Mouse (Mus musculus) lung, postnatal 14 days (tissue): Measurements from ENCODE around the gene Vtn.
A peak's percentile ranks its signal among the peaks of the same experiment; 100 is the strongest.
"Not testable (repeated sequence)": the region's sequence is repeated elsewhere in the genome, so short reads cannot be mapped to it uniquely, and the experiment has no call there.

Experiments
- DNase-seq: peaks from one replicate; pipeline ENCODE4 v3.0.0; 2021

Gene Vtn

GRCm38 (mm10) chr11:78499543-78499942 lies 652 bp downstream of the Vtn start:
- DNase-seq, result no peak

DNA sequence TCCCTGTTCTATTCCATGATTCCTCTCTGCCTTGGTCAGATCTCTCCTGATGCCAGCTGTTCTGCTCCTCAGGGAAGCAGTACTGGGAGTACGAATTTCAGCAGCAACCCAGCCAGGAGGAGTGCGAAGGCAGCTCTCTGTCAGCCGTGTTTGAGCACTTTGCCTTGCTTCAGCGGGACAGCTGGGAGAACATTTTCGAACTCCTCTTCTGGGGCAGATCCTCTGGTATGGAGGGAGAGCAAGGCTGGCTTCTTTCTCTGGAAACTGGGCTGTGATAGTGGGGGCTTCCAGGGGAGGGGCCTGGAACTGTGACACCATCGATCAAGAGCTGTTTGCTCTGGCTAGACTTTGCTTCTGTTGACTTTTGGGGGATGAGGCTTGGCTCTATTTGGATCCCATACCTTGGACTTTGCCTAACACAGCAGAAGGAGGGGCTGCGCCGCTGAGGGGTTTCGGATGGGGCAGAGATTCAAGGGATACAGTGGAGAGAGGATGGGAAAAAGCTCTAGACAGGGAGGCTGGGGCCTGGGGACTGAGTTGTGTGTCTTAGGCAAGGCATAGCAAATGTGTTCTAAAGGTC lies 1.8 kb downstream of the Vtn start:
- no peak for DNase-seq

- DNase-seq, result no peak
Measured at GRCm38 (mm10) chr11:78501529-78501928, 2.6 kb downstream of the Vtn start.

GRCm38 (mm10) chr11:78502909-78503650 lies 4.2 kb downstream of the Vtn start, which contains the start of gene Sebox:
Sebox (plus strand) TSS chr11:78503447.
- no peak for DNase-seq

- DNase-seq, result no peak
Measured at GRCm38 (mm10) chr11:78505430-78505829, 6.5 kb downstream of the Vtn start.

DNA sequence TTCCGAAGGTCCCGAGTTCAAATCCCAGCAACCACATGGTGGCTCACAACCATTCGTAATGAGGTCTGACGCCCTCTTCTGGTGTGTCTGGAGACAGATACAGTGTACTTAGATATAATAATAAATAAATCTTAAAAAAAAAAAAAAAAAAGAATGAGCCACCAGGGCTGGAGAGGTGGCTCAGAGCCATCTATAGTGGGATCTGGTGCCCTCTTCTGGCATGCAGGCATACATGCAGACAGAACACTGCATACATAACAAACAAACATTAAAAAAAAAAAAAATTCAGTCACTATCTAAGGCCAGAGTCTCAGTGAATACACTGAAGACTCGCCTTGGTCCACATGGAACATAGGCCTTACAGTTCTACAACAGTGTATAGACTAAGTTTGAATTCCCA lies 10.3 kb downstream of the Vtn start:
- DNase-seq, result no peak

- DNase-seq, result peak; percentile 90
Measured at GRCm38 (mm10) chr11:78512025-78512957, 13.4 kb downstream of the Vtn start, which contains the start of the genes Tmem199 and Poldip2. Tmem199 (minus strand) TSS chr11:78512172. Poldip2 (plus strand) TSS chr11:78512193.

GRCm38 (mm10) chr11:78513106-78513790 lies 14.4 kb downstream of the Vtn start:
- no peak for DNase-seq

- DNase-seq, result no peak
Measured at GRCm38 (mm10) chr11:78515549-78516325, 16.8 kb downstream of the Vtn start.

DNA sequence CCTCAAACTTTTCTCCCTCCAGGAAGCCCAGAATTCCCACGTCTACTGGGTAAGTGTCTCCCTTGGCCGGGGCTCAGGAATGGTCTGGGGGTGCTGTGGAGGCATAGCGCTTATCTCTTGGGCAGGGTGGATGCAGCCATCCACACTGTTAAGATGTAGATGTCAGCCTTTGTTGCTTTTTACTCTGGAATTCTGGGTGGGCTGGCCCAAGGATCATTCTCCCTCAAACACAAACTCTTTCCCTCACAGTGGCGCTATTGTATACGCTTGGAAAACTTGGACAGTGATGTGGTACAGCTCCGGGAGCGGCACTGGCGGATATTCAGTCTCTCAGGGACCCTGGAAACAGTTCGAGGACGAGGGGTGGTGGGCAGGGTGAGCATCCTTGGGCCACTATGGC lies 20.0 kb downstream of the Vtn start:
- DNase-seq, result no peak

DNA sequence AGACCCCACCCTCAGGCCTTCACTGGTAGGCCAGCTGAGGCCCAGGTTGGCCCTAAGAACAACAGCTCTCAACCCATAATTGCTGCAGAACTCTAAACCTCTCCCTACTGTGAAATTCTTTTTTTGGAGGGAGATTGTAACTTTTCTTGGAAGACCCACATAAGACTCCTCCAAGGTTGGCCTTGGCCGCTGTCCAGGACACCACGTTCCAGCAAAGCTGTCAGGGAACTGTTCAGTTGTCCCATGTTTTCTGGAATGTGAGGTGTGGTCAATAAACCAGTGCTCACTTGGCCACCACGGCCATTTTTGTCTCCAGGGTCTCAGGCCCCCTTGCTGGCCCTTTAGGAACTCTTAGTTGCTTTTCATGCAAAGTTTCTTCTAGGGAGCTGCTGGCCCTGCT lies 23.0 kb downstream of the Vtn start:
- DNase-seq, result peak; percentile 43

GRCm38 (mm10) chr11:78522481-78522997 lies 23.6 kb downstream of the Vtn start:
- peak; percentile 28 for DNase-seq

DNA sequence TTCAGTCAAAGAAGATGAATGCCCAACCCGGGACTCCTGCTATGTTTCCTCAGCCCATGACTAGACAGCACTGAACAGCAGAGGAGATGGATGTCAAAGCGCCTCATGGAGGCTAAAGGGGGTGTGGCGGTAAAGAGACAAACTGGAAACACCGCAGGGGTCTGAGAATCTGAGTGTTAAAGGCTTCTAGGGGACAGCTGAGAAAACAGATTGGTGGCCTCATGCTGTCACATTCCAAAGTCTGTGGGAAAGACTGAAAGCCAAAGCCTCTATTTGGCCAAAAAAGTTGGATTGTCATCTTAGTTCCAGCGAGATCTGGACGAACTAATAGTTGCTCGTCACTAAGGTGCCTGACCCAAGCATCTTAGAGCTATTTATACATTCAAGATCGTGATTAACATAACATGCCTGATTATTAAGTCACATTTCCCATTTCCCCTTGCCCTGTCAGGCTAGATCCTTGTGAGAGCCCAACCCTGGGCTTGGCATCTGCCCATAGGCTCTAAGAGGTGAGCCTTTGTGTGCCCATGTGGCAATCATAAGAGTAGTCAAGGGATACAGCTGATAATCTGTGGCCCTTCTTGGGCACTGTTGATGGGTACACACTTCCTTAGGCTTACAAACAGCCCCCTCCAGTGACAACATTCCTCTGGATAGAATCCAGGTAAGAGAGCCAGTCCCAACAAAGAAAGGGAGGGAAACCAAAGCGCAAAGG lies 24.5 kb downstream of the Vtn start:
- DNase-seq, result peak; percentile 56

DNA sequence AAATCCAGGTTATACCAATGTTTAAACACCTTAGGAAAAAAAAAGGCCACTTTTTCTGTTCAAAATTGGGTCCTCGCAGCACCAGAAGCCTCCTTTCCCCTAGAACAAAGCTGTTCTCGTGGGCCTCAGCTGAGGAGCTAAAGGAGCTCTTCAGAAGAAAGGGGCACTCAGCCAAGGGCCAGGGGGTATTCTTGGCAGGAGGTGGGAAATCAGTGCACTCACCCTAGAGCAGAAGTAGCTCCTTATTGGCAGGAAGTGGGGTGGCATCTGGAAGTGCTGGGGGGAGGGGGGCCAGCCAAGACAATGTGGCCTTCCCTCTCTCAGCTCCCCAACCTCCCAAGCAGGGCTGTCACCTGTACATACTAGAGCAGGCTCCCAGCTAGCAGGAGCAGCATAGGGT lies 25.9 kb downstream of the Vtn start:
- peak; percentile 55 for DNase-seq

DNA sequence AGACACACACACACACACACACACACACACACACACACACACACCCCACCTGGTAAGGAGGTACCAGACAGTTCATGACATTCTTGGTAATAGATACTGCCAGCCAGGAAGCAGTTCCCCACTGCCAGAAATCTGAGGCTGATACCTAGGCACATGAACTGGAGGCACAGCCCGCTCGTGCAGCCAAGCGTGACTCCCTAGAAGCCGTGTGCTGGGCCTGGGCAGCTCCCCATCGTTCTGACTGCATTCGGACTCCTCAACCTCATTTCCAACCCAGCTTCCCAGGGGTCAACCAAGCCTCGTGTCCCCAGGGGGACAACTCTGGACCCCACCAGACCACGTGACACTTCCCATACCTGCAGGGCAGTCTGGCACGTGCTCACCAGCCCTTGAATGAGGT lies 29.8 kb downstream of the Vtn start:
- DNase-seq, result no peak

GRCm38 (mm10) chr11:78530001-78530400 lies 31.1 kb downstream of the Vtn start:
- no peak for DNase-seq

- peak; percentile 61 for DNase-seq
Measured at GRCm38 (mm10) chr11:78531046-78531445, 32.2 kb downstream of the Vtn start.

- DNase-seq, result not testable (repeated sequence)
Measured at GRCm38 (mm10) chr11:78531515-78531914, 32.6 kb downstream of the Vtn start.

- DNase-seq, result no peak
Measured at GRCm38 (mm10) chr11:78534516-78534915, 35.6 kb downstream of the Vtn start.

GRCm38 (mm10) chr11:78535376-78536079 lies 36.6 kb downstream of the Vtn start:
- peak; percentile 35 for DNase-seq
